Mouse (Mus musculus) thymus, adult 2 months (tissue): Measurements from ENCODE around the gene Lrig3.

Experiments
- CTCF ChIP-seq: fragments of 200-500 bp; IDR thresholded peaks from 2 replicates; pipeline ENCODE4 v1.5.1; 2012; ENCODE audit warnings: mild to moderate bottlenecking, control low read depth, low read length, moderate library complexity, borderline replicate concordance; ENCODE audit not compliant: control insufficient read depth, poor library complexity, insufficient read depth; ENCODE audit errors: extremely low read depth
- POLR2A ChIP-seq: fragments of 200-500 bp; IDR thresholded peaks from 2 replicates; pipeline ENCODE4 v1.6.1; 2012; ENCODE audit warnings: mild to moderate bottlenecking, low read length, control low read depth, moderate library complexity; ENCODE audit not compliant: control insufficient read depth, poor library complexity, insufficient read depth; ENCODE audit errors: extremely low read depth

GRCm38 (mm10) chr10:125938528-125939402 is 27.2 kb upstream of the Lrig3 start:
- no peak for TF ChIP-seq CTCF
- no peak for TF ChIP-seq POLR2A
